Mouse (Mus musculus): ENCODE data around the gene BC005537.

- TF ChIP-seq CTCF (IDR thresholded peaks at IDR 0.05; ENCODE audit: insufficient read depth, low read depth, low read length) (no peak), POLR2A (IDR thresholded peaks at IDR 0.05; ENCODE audit: insufficient read depth, low read depth, low read length) (no peak)
Observed at GRCm38 (mm10) chr13:24803196-24803595, 1.7 kb downstream of the BC005537 start.
